Mouse (Mus musculus): Measurements from ENCODE around the gene Colq.
A peak's percentile ranks its signal among the peaks of the same experiment; 100 is the strongest.

DNA sequence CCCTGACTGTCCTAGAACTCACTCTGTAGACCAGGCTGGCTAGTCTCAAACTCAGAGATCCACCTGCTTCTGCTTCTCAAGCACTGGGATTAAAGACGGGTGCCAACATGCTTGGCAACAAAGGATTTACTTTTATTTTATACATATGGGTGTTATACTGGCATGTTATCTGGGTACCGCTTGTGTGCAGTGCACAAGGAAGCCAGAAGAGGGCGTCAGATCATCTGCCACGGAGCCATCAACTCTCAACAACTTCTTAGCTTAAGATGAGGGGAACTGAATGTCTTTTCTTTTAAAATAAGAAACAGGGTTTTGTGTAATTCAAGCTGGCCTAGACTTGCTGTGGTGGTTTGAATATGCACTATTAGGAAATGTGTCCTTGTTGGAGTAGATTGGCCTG is 20.8 kb upstream of the Colq start:
- TF ChIP-seq EP300 (IDR thresholded peaks at IDR 0.05; ENCODE audit: insufficient read depth, low read depth, low read length): no peak
- TF ChIP-seq CTCF (IDR thresholded peaks at IDR 0.05; ENCODE audit: low read depth, low read length): peak; percentile 45

All from ES-Bruce4 (cell line).